Mouse (Mus musculus) lung, embryonic 14.5 days (tissue): ENCODE results near the gene Dcaf12. TPM values are rescaled to one million over a fixed set of nuclear protein-coding genes. Genes with fewer than 3 reads are reported as not detected.

Source experiments
- ATAC-seq: fragments of 200-750 bp; cut with Nextera tagmentation; 2 replicates; pipeline ENCODE4 v1.8.0; 2017; ENCODE audit warnings: mild to moderate bottlenecking, moderate TSS enrichment, moderate library complexity; ENCODE audit not compliant: insufficient read depth
- DNase-seq: peaks from one replicate; pipeline ENCODE4 v3.0.0-alpha.2; 2015
- H3K27ac ChIP-seq: fragments of 300-500 bp; sonication (generic); 2 replicates; pipeline ENCODE4 v1.5.1; 2014; ENCODE audit warnings: low read depth, mild to moderate bottlenecking, moderate library complexity
- H3K27me3 ChIP-seq: fragments of 300-500 bp; sonication (generic); 2 replicates; pipeline ENCODE4 v1.6.1; 2014; ENCODE audit warnings: low read length, control low read depth; ENCODE audit not compliant: insufficient read depth
- H3K36me3 ChIP-seq: fragments of 300-500 bp; sonication (generic); 2 replicates; pipeline ENCODE4 v1.6.1; 2014; ENCODE audit warnings: control low read depth; ENCODE audit not compliant: insufficient read depth
- H3K4me1 ChIP-seq: fragments of 300-500 bp; sonication (generic); 2 replicates; pipeline ENCODE4 v1.6.1; 2014; ENCODE audit warnings: antibody characterized with exemption, control low read depth; ENCODE audit not compliant: insufficient read depth
- H3K4me2 ChIP-seq: fragments of 300-500 bp; sonication (generic); 2 replicates; pipeline ENCODE4 v1.6.1; 2014; ENCODE audit warnings: mild to moderate bottlenecking
- H3K4me3 ChIP-seq: fragments of 300-500 bp; sonication (generic); 2 replicates; pipeline ENCODE4 v1.5.1; 2014; ENCODE audit warnings: low read depth, low read length
- H3K9ac ChIP-seq: fragments of 300-500 bp; sonication (generic); 2 replicates; pipeline ENCODE4 v1.6.1; 2014
- H3K9me3 ChIP-seq: fragments of 300-500 bp; sonication (generic); 2 replicates; pipeline ENCODE4 v1.6.1; 2016; ENCODE audit warnings: low read depth, low read length, control low read depth
- CTCF ChIP-seq: IDR thresholded peaks from 2 replicates; pipeline ENCODE4 v1.5.1; 2016; ENCODE audit warnings: antibody characterized with exemption, low read depth
- WGBS: fragments of 180-500 bp; shearing (Covaris S2); extraction: QIAGEN DNeasy Blood & Tissue Kit; methylation state at CpG from one replicate; pipeline ENCODE4 v1.1.7; 2014; 5-methylcytosine and 5-hydroxymethylcytosine counted together
- polyA plus RNA-seq: library from polyadenylated mRNA; unstranded; fragments of >200 nt; fragmentation: Nextera tagmentation; extraction: Ambion mirVana; gene quantifications from 2 replicates; pipeline ENCODE4 v1.2.1, GENCODE M21; 2014

The Dcaf12 gene
- polyA plus RNA-seq, 1 experiment from 2014 or later = 53.5 TPM

DNA sequence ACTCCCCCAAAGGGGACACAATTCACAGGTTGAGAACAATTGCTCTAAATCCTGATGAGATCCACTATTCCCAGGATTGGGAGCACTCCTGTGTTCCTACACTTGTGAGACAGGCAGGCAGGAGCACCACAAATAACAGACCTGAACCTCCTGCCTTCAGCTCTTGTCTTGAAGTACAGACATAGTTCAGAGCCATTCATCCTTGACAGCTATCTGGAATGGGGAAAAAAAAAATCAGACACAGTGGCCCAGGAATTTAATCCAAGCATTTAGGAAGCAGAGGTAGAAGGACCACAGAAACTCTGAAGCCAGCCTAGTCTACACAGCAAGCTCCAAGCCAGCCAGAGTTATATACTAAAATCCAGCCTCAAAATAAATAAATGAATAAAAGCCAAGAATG is 46.6 kb downstream of the Dcaf12 start:
- no peaks in the 10 kb centered on the region for H3K27me3 ChIP-seq
- DNase-seq (no peak), ATAC-seq (no peak)
- H3K9ac ChIP-seq = no peak overlapping the region
- H3K4me1 ChIP-seq = peaks cover 6% of the 10 kb centered on the region; the same call in 1 of the 2 replicates
- H3K27ac ChIP-seq = no peak overlapping the region
- H3K4me2 ChIP-seq = no peak overlapping the region
- H3K9me3 ChIP-seq = no peaks in the 10 kb centered on the region
- TF ChIP-seq CTCF = no peak
- no peak overlapping the region for H3K4me3 ChIP-seq
- peaks cover 54% of the 10 kb centered on the region for H3K36me3 ChIP-seq

DNA sequence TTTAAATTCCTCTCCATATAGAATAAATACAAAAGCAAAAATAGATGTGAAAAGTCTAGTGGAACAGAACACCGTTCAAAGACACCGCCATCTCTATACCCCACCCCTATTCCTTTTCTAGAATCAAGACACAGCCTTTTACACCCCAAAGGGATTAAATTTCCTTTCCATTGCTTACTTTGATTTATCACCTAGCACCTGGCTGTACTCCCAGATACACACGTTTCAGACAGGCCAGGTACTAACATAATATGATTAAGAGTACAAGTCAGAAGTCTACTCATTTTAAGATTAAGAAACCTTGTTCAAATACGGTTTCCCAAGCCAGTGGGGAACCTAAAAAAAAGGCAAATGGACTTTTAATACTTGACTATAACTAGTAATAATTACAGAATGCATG is 48.3 kb downstream of the Dcaf12 start:
- no peak overlapping the region for H3K4me2 ChIP-seq
- DNase-seq (no peak), ATAC-seq (no peak)
- H3K27ac ChIP-seq = no peak overlapping the region
- no peaks in the 10 kb centered on the region for H3K9me3 ChIP-seq
- no peak for TF ChIP-seq CTCF
- H3K4me1 ChIP-seq = no peaks in the 10 kb centered on the region
- H3K36me3 ChIP-seq = peaks cover 66% of the 10 kb centered on the region
- H3K27me3 ChIP-seq = no peaks in the 10 kb centered on the region
- H3K4me3 ChIP-seq = no peak overlapping the region
- H3K9ac ChIP-seq = no peak overlapping the region
- WGBS = 65% methylated on average over 4 of the region's 4 CpGs

DNA sequence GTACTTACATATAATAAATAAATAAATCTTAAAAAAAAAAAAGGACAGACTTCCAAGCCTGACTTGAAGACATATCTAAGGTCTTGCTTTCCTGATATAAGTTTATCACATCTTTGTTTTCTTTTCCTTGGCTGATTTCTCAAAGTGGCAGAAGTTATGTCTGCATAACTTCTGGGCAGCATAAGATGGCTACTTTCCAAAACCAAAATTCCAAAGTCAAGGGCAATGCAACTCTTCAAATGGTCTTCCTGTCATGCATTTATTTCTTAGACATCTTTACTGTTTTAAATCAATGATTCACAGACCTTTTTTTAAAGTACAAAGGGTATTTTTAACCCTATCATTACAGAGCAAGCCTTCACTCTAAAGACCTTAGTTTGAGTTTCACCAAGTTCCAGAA is 54.0 kb downstream of the Dcaf12 start:
- Histone ChIP-seq H3K9ac (no peak overlapping the region), H3K9me3 (no peaks in the 10 kb centered on the region), H3K36me3 (peaks cover 20% of the 10 kb centered on the region), H3K4me2 (no peak overlapping the region), H3K27me3 (no peaks in the 10 kb centered on the region), H3K27ac (no peak overlapping the region), H3K4me3 (no peak overlapping the region), H3K4me1 (no peaks in the 10 kb centered on the region)
- DNase-seq = no peak
- no peak for TF ChIP-seq CTCF
- no peak for ATAC-seq

DNA sequence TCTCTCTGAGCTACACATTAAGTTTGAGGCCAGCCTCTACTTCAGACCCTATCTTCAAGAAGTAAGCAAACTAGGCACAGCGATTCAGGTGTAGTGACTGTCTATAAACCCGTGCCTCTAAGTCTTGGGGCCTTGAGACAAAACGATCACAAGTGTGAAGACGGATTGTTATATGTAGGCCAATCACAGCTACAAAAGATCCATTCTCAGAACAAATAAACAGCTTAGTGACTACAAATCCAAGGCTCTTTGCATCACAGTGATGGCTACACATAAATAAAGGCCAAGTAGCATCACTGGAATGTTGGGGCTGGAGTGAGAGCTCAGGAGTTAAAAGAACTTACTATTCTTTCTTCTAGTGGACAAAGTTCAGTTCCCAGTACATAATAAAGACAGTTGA is 55.7 kb downstream of the Dcaf12 start:
- Histone ChIP-seq H3K4me1 (no peaks in the 10 kb centered on the region), H3K9me3 (no peaks in the 10 kb centered on the region), H3K4me2 (no peak overlapping the region), H3K4me3 (no peak overlapping the region), H3K36me3 (peaks cover 16% of the 10 kb centered on the region), H3K9ac (no peak overlapping the region), H3K27ac (no peak overlapping the region), H3K27me3 (no peaks in the 10 kb centered on the region)
- TF ChIP-seq CTCF = no peak
- ATAC-seq (no peak), DNase-seq (no peak)
- 86% methylated on average over 4 of the region's 4 CpGs for WGBS

DNA sequence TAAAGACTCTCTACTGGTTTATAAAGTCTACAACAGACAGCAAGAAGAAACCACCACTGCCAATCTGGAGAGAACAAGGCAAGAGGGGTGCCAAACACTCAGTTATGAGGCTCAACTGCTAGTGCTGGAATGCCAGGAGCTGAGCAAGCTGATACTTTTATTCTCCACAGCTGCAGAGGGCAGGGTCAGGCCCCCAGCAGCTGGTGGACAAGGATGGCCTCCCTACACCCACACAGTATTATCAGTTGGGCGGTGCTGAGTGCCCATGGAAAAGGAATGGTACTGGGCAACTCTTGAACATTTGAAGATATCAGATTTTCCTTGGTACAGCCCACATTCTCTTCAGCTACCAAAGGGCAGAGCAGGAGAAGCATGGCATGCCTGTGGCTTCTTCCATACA is 56.9 kb downstream of the Dcaf12 start:
- H3K27ac ChIP-seq = no peak overlapping the region
- H3K4me2 ChIP-seq = no peak overlapping the region
- no peak for DNase-seq
- no peaks in the 10 kb centered on the region for H3K9me3 ChIP-seq
- no peaks in the 10 kb centered on the region for H3K4me1 ChIP-seq
- peaks cover 15% of the 10 kb centered on the region for H3K36me3 ChIP-seq
- 86% methylated on average over 1 of the region's 1 CpGs for WGBS
- no peak overlapping the region for H3K9ac ChIP-seq
- ATAC-seq = no peak
- H3K27me3 ChIP-seq = no peaks in the 10 kb centered on the region
- no peak overlapping the region for H3K4me3 ChIP-seq
- TF ChIP-seq CTCF = no peak

DNA sequence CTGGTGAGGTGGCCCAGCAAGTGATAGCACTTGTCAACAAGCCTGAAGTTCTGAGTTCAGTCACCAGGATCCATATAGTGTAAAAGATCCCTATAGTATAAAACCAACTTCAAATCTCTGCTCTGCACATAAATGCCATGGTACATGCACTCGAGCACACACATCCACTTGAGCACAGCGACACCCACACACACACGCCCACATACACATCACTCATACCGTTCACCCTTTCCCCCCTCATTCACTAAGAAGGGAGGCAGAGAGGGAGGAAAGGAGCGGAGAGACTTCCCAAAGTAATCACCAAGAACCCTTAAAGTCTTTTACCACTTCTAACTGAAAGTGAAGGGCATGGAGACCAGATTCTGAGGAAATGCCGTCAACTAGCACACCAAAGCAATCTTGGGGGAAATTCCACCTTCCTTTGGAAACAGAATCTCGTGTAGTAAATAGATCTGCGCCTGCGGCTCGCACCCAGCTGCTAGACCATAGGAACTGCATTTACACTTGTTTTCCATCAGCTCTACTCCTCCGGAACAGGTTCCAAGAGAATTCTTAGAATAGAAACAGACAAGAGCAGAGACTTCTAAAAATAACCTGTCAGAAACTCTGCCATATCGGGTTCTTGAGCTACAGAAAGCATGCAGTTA is 59.0 kb downstream of the Dcaf12 start:
- TF ChIP-seq CTCF = no peak
- ATAC-seq = no peak
- 84% methylated on average over 12 of the region's 12 CpGs for WGBS
- Histone ChIP-seq H3K9ac (no peak overlapping the region), H3K9me3 (no peaks in the 10 kb centered on the region), H3K27me3 (no peaks in the 10 kb centered on the region), H3K4me3 (no peak overlapping the region), H3K4me1 (no peaks in the 10 kb centered on the region), H3K36me3 (peaks cover 14% of the 10 kb centered on the region), H3K27ac (no peak overlapping the region; the same call in 1 of the 2 replicates), H3K4me2 (no peak overlapping the region)
- DNase-seq = no peak

DNA sequence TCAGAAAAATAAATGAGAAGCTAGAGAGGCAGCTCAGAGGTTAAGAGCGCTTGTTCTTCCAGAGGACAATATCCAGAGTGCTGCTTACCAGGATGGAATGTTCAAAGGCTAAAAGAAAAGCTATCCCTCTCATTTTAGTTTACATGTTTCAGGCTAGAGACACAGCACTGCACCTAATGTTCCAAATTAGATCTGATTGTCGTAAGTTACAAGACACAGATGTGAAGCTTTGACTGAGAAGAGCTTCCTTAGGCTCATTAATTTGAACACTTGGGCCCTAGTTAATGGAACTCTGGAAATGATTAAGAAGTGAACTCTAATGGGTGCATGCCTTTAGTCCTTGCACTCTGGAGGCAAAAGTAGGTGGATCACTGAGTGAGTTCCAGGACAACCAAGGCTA is 60.9 kb downstream of the Dcaf12 start:
- Histone ChIP-seq H3K4me2 (no peak overlapping the region), H3K9ac (no peak overlapping the region), H3K4me3 (no peak overlapping the region), H3K4me1 (no peaks in the 10 kb centered on the region), H3K9me3 (no peaks in the 10 kb centered on the region), H3K27me3 (no peaks in the 10 kb centered on the region), H3K36me3 (peaks cover 32% of the 10 kb centered on the region), H3K27ac (no peak overlapping the region)
- ATAC-seq (no peak), DNase-seq (no peak)
- 91% methylated on average over 2 of the region's 2 CpGs for WGBS
- TF ChIP-seq CTCF = no peak

DNA sequence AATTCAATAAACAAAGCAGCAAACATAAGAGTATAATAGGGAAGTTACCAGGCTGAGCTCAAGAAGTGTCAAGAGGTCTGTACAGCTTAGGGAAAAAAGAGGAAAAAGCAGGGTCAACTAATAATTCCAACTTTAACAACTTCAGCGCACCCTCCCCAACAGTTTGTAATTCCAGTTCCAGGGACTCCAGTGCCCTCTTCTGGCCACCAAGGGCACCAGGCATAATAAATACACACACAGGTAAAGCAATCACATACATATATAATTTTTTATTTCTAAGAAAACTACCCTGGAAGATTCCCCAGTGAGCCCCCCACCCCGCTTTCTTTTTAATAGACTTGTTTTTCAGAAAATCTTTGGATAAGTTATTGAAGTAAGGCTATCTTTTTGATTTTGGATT is 69.3 kb downstream of the Dcaf12 start:
- DNase-seq (no peak), ATAC-seq (no peak)
- no peaks in the 10 kb centered on the region for H3K27me3 ChIP-seq
- no peaks in the 10 kb centered on the region for H3K4me1 ChIP-seq
- peaks cover 58% of the 10 kb centered on the region for H3K36me3 ChIP-seq
- no peak overlapping the region for H3K4me3 ChIP-seq
- H3K27ac ChIP-seq = no peak overlapping the region
- no peak overlapping the region for H3K9ac ChIP-seq
- 92% methylated on average over 2 of the region's 2 CpGs for WGBS
- no peak overlapping the region for H3K4me2 ChIP-seq
- H3K9me3 ChIP-seq = no peaks in the 10 kb centered on the region
- TF ChIP-seq CTCF = peak; percentile 24; the same call in 1 of the 2 replicates

Other genes starting within 250 kb of the Dcaf12 start
- 0.24 and 0.51 TPM in 2 replicates for gene Aqp3, start 216.7 kb downstream of the Dcaf12 start, polyA plus RNA-seq
- gene Nol6, start 190.4 kb downstream of the Dcaf12 start, polyA plus RNA-seq = 27.2 and 32.4 TPM in 2 replicates
- 89.5 and 92.5 TPM in 2 replicates for gene Ube2r2, start 179.1 kb downstream of the Dcaf12 start, polyA plus RNA-seq
- gene Ubap2, start 39.7 kb downstream of the Dcaf12 start, polyA plus RNA-seq = 60.8 and 72.0 TPM in 2 replicates
- 47.7 and 53.8 TPM in 2 replicates for gene Ubap1, start 34.1 kb upstream of the Dcaf12 start, polyA plus RNA-seq
- 8.1 and 8.6 TPM in 2 replicates for gene Kif24, start 150.0 kb upstream of the Dcaf12 start, polyA plus RNA-seq
- gene Nudt2, start 150.3 kb upstream of the Dcaf12 start, polyA plus RNA-seq = 55.1 and 59.7 TPM in 2 replicates
- 3.3 and 3.6 TPM in 2 replicates for gene AI464131, start 188.2 kb upstream of the Dcaf12 start, polyA plus RNA-seq
- gene 1110017D15Rik, start 202.4 kb upstream of the Dcaf12 start, polyA plus RNA-seq = 0.46 and 0.92 TPM in 2 replicates